Mouse (Mus musculus) bone marrow macrophage, adult 2 months (primary cell): ENCODE data around the gene Ssh2.

Experiments used
- CTCF ChIP-seq: IDR thresholded peaks from 2 replicates; pipeline ENCODE4 v1.5.1; 2012; ENCODE audit warnings: low read depth, mild to moderate bottlenecking, low read length, moderate library complexity
- POLR2A ChIP-seq: IDR thresholded peaks from 2 replicates; pipeline ENCODE4 v1.6.1; 2012; ENCODE audit warnings: mild to moderate bottlenecking, low read depth, low read length, borderline replicate concordance

DNA sequence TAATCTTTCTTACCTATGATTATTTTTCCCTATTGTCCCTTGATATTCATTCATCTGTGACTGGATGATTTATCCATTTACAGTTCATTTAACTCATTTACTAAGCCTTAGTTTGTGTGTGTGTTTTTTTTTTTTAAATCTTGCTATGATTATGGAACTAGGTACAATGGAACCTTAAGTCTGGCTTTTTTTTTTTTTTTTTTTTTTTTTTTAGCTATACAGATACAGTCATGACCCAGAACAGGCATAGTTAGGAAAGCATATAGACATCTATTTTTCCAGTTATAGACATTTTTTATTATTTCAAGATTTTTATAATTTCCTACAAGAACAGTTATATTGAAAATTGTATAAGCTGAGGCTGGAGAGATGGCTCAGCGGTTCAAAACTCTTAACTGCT lies 19.2 kb downstream of the Ssh2 start:
- TF ChIP-seq CTCF = no peak
- no peak for TF ChIP-seq POLR2A
